Mouse (Mus musculus) forebrain, embryonic 13.5 days (tissue): Measurements from ENCODE around the gene Frem2. TPM values are rescaled to one million over a fixed set of nuclear protein-coding genes. Genes with fewer than 3 reads are reported as not detected.

ENCODE experiments used
- ATAC-seq: fragments of 200-750 bp; cut with Nextera tagmentation; 2 replicates; pipeline ENCODE4 v1.8.0; 2017
- H3K27ac ChIP-seq: fragments of 300-500 bp; sonication (generic); 2 replicates; pipeline ENCODE4 v1.5.1; 2015; ENCODE audit warnings: inconsistent platforms, mild to moderate bottlenecking, moderate library complexity
- H3K27me3 ChIP-seq: fragments of 300-500 bp; sonication (generic); 2 replicates; pipeline ENCODE4 v1.6.1; 2015; ENCODE audit warnings: mild to moderate bottlenecking, inconsistent platforms
- H3K36me3 ChIP-seq: fragments of 300-500 bp; sonication (generic); 2 replicates; pipeline ENCODE4 v1.6.1; 2015; ENCODE audit warnings: mild to moderate bottlenecking, inconsistent platforms; ENCODE audit not compliant: poor library complexity, severe bottlenecking
- H3K4me1 ChIP-seq: fragments of 300-500 bp; sonication (generic); 2 replicates; pipeline ENCODE4 v1.6.1; 2015; ENCODE audit warnings: inconsistent platforms
- H3K4me2 ChIP-seq: fragments of 300-500 bp; sonication (generic); 2 replicates; pipeline ENCODE4 v1.6.1; 2015; ENCODE audit warnings: inconsistent platforms, mild to moderate bottlenecking, moderate library complexity
- H3K4me3 ChIP-seq: fragments of 300-500 bp; sonication (generic); 2 replicates; pipeline ENCODE4 v1.5.1; 2015; ENCODE audit warnings: mild to moderate bottlenecking, inconsistent platforms
- H3K9ac ChIP-seq: fragments of 300-500 bp; sonication (generic); 2 replicates; pipeline ENCODE4 v1.6.1; 2015; ENCODE audit warnings: mild to moderate bottlenecking, inconsistent platforms
- H3K9me3 ChIP-seq: fragments of 300-500 bp; sonication (generic); replicated peaks from 2 replicates; pipeline ENCODE4 v1.6.1; 2016; ENCODE audit warnings: inconsistent platforms
- WGBS: fragments of 180-500 bp; shearing (Covaris S2); methylation state at CpG from one replicate; pipeline ENCODE4 v1.1.7; 2015; 5-methylcytosine and 5-hydroxymethylcytosine counted together
- polyA plus RNA-seq: library from polyadenylated mRNA; unstranded; fragments of >200 nt; fragmentation: Nextera tagmentation; extraction: Ambion mirVana; gene quantifications from 2 replicates; pipeline ENCODE4 v1.2.1, GENCODE M21; 2015

Gene Frem2
- 0.62 and 0.86 TPM in 2 replicates for polyA plus RNA-seq

DNA sequence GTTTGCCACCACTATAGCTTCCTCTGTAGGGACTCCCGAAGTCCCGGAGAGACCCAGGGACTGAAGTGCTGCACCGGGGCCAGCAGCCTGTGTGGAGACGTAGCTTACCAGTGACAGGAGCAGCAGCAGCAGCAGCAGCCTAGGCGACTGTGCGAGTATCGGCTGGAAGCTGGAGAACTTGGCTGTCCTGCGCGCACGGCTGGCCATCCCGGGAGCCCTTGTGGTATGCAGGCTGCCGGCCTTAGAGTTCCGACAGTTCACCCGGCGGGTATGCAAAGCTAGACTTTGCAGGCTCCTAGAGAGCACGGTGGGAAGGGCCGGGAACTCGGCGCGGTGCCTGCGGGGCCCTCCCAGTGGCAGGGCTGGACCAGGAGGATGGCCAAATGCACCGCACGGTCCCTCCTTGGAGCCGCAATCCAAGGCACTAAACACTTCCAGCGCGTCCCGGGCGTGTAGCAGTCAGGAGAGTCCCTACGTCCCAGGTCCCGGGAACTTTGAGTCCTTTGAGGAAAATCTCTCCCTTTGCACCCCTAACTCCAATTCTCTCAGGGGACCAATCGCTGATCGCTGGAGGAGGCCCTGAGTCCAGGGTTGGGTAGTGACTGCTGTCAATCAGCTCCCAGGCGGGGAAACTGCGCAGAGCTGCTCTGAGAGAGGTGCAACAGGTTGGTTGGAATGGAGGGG, at the start of gene Frem2:
Frem2 (minus strand) TSS at position 478 of the 684 bp plus-strand sequence.
- Histone ChIP-seq H3K4me3 (peak within 1 kb of the TSS; percentile 61), H3K36me3 (peaks cover 10% of the 10 kb centered on the region; the same call in 1 of the 2 replicates), H3K4me1 (peaks cover 25% of the 10 kb centered on the region), H3K4me2 (peak within 1 kb of the TSS; percentile 100), H3K27ac (no peak within 1 kb of the TSS), H3K27me3 (peaks cover 33% of the 10 kb centered on the region), H3K9me3 (peaks cover 20% of the 10 kb centered on the region), H3K9ac (peak within 1 kb of the TSS; percentile 64)
- peak; percentile 96 for ATAC-seq
- under 1% methylated on average over 34 of the region's 34 CpGs for WGBS

DNA sequence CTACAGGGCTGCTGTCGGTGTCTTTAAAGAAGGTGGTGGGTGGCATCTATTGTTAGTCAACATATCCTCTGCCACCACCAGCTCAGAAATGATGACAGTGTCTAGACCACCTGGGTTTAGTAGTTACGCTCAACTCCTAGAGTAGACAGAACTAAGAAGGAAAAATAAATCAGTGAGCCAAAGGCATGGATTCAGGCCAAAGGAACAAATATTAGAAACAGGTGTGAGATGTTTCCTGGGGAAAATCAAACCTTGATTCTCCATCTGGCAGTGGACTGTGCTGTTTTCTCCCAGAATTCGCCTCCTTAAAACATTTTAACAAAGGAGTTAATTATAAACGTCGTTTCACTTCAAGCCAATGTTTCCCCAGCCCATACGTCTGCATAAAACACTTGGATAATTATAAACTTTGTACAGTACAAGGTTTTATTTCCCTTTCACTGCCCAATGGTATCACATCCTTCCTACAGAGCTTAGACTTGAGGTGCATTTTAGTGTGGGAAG, 48.9 kb upstream of the Frem2 start:
- no peak for ATAC-seq
- Histone ChIP-seq H3K36me3 (no peaks in the 10 kb centered on the region), H3K4me3 (no peak overlapping the region), H3K27ac (no peak overlapping the region), H3K27me3 (no peaks in the 10 kb centered on the region), H3K4me1 (peaks cover 17% of the 10 kb centered on the region), H3K9me3 (no peaks in the 10 kb centered on the region), H3K9ac (no peak overlapping the region), H3K4me2 (no peak overlapping the region)
- WGBS: 68% methylated on average over 6 of the region's 6 CpGs

DNA sequence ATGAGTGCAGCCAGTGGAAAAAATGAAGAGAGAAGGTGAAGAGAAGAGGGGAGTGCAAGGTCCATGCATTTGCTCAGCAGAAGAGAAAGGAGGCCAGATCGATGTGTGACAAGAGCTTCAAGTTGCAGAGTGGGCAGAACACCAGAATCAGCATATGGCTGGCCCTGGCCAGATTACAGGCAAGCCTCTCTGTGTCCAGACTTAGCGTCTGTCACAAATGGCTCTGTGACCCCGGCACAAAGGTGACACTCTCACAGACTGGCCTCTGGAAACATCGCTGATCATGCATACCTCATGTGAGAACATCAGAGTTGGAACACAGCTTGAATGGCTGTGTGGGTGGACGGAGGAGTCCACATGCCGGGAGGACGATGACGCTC, 46.0 kb upstream of the Frem2 start:
- H3K4me3 ChIP-seq: no peak overlapping the region
- peaks cover 17% of the 10 kb centered on the region for H3K4me1 ChIP-seq
- H3K27me3 ChIP-seq: no peaks in the 10 kb centered on the region
- ATAC-seq: peak; percentile 69
- no peak overlapping the region for H3K9ac ChIP-seq
- WGBS: 72% methylated on average over 8 of the region's 8 CpGs
- H3K4me2 ChIP-seq: no peak overlapping the region
- H3K9me3 ChIP-seq: no peaks in the 10 kb centered on the region
- H3K36me3 ChIP-seq: no peaks in the 10 kb centered on the region
- no peak overlapping the region for H3K27ac ChIP-seq

DNA sequence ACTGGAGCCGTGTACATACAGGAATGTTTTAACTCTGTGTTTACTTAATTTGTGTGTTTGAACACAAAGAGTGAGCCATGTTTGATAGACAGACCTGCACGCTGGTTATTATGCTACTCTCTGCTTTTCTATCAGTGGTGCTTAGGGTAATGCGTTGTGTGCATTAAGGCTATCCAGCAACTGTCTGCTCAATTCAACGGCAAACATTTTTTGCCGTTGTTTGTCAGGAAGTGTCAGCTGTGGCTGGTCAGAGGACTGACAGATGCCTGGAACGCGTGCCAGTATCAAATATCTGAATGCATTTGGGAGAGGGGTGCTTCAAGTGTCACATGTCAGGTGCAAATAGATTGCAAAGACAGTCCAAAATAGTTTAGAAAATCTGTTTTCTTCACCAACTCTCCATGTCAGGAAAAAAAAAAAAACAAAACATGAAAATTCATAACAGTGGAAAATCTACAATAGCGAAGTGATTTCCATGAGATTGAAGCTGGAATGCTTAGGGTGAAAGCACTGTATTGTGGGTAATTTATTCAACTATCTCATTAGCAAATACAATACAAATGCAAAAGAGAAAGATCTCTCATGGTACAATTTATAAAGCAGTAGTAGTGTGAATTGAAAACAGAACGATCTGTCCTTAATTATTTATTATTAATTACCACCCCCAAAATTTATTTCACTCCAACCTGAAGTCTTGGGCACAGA, 45.4 kb upstream of the Frem2 start:
- peak overlapping the region; percentile 22; the same call in 1 of the 2 replicates for H3K4me2 ChIP-seq
- peak; percentile 71 for ATAC-seq

DNA sequence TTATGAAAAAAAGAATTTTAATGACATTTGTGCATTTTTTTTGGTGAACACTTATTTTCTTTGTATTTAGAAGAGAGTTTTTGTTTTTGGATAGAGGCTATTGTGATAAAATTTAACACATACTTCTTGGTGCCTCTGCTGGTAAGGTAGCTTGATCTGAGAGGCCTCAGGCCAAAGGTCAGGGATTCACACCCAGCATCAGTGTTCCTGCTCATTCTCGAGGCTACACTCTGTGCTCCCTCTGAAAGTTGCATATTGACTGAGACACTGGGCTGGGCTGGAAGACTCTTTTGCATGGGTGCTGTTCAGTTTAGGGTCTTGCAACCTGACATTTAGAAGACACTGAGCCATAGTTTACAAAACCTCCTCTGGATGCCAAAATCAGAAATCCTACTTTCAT, 44.8 kb upstream of the Frem2 start:
- ATAC-seq: no peak
- no peaks in the 10 kb centered on the region for H3K27me3 ChIP-seq
- H3K36me3 ChIP-seq: no peaks in the 10 kb centered on the region
- H3K4me1 ChIP-seq: peaks cover 17% of the 10 kb centered on the region
- H3K4me2 ChIP-seq: 0 out of 2 replicates have a peak overlapping the region, but pooled peaks have one; percentile 22
- no peaks in the 10 kb centered on the region for H3K9me3 ChIP-seq
- no peak overlapping the region for H3K4me3 ChIP-seq
- 0 out of 2 replicates have a peak overlapping the region, but pooled peaks have one; percentile 63 for H3K27ac ChIP-seq
- no peak overlapping the region for H3K9ac ChIP-seq
- WGBS: 70% methylated on average over 1 of the region's 1 CpGs

More for the DNA sequence above, 45.4 kb upstream of the Frem2 start:
- WGBS: 45% methylated on average over 9 of the region's 9 CpGs
- Histone ChIP-seq H3K36me3 (no peaks in the 10 kb centered on the region), H3K27ac (peak overlapping the region; percentile 63; the same call in 1 of the 2 replicates), H3K27me3 (no peaks in the 10 kb centered on the region), H3K4me3 (no peak overlapping the region), H3K4me1 (peaks cover 17% of the 10 kb centered on the region), H3K9me3 (no peaks in the 10 kb centered on the region), H3K9ac (no peak overlapping the region)

DNA sequence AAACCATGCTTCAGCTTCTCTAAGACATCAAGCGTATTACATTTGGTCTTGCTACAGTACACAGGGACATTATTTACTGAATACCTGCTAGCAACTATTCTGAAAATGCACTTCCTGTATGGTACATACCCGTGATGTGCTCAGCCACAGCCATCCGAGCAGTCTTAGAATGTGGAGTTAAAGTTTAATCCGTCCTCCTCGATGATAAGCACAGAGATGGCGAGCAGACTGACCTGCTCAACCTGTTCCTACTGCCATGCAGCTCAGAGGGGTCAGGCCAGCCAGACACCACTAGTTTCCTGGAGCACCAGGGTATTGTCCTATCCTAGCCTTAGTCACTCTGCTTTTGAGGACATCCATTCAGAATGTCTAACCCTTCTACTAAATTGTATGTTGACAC, 30.6 kb upstream of the Frem2 start:
- Histone ChIP-seq H3K27me3 (no peaks in the 10 kb centered on the region), H3K9ac (no peak overlapping the region), H3K4me3 (no peak overlapping the region), H3K4me1 (no peaks in the 10 kb centered on the region), H3K27ac (no peak overlapping the region), H3K9me3 (no peaks in the 10 kb centered on the region), H3K4me2 (no peak overlapping the region), H3K36me3 (no peaks in the 10 kb centered on the region)
- ATAC-seq: no peak
- 90% methylated on average over 6 of the region's 6 CpGs for WGBS

DNA sequence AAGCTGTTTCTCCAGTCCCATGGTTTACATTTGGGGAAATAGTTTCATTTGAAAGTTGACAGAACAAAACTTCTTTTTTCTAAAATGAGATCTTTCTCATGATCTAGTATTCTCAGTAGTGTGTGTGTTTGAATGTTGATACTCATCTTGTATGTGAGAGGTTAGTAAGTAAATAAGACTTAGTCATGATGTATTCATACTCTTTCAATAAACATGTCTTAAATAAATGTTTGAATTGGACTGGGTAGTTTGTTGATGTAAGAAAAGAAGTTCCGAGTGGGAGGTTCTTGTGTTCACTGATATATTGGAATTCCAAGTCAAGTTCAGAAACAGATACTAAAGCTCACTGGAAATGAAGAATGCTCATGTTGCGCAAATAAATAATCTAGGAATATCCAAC, 25.1 kb upstream of the Frem2 start:
- H3K4me2 ChIP-seq: no peak overlapping the region
- no peaks in the 10 kb centered on the region for H3K36me3 ChIP-seq
- H3K4me3 ChIP-seq: no peak overlapping the region
- H3K27me3 ChIP-seq: no peaks in the 10 kb centered on the region
- H3K27ac ChIP-seq: no peak overlapping the region
- WGBS: 88% methylated on average over 2 of the region's 2 CpGs
- no peaks in the 10 kb centered on the region for H3K4me1 ChIP-seq
- no peak overlapping the region for H3K9ac ChIP-seq
- H3K9me3 ChIP-seq: no peaks in the 10 kb centered on the region
- no peak for ATAC-seq

DNA sequence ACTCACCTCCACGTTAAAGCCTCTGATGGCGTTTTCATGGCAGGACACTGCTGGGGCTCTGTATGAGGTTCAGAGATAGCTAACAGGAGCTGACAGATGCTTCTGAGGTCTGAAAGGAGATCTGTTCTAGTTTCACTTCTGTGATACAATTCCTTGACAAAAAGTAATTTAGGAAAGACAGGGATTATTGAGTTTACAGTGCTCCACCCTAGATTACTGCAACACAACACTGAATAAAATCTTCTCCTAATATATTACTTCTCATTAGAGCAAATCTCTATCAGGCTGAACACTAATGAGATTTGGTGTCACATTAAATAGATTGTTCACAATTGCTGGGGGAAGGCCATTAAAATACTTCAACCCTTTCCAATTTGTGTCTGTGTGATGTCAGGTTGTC, 23.7 kb upstream of the Frem2 start:
- no peak overlapping the region for H3K9ac ChIP-seq
- WGBS: 14% methylated on average over 2 of the region's 2 CpGs
- no peaks in the 10 kb centered on the region for H3K9me3 ChIP-seq
- H3K27ac ChIP-seq: no peak overlapping the region
- no peak for ATAC-seq
- no peaks in the 10 kb centered on the region for H3K36me3 ChIP-seq
- H3K27me3 ChIP-seq: no peaks in the 10 kb centered on the region
- H3K4me2 ChIP-seq: no peak overlapping the region
- no peaks in the 10 kb centered on the region for H3K4me1 ChIP-seq
- no peak overlapping the region for H3K4me3 ChIP-seq

DNA sequence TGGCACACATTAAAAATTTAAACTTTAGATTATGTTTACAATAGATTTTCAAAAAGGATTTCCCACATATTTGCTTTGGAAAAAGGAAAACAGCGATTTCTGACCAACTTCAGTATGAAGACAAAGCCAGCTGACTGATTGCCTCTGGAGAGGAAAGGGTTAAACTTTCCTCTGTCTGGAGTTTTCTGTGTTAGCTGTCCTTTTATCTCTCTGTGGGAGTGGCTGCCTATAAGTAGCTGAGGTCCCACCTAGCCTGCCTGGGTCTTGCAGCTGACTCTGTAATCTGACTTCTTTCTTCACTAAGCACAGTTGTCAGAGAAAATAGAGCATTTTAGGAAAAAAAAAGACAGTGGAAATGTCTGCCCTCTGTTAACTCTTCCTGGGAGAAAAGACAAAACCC, 17.1 kb upstream of the Frem2 start:
- 42% methylated on average over 1 of the region's 1 CpGs for WGBS
- Histone ChIP-seq H3K9me3 (no peaks in the 10 kb centered on the region), H3K4me1 (0 out of 2 replicates have a peak, but pooled peaks cover 3% of the 10 kb centered on the region), H3K27me3 (no peaks in the 10 kb centered on the region), H3K4me2 (no peak overlapping the region), H3K36me3 (no peaks in the 10 kb centered on the region), H3K9ac (no peak overlapping the region), H3K4me3 (no peak overlapping the region), H3K27ac (no peak overlapping the region)
- no peak for ATAC-seq

DNA sequence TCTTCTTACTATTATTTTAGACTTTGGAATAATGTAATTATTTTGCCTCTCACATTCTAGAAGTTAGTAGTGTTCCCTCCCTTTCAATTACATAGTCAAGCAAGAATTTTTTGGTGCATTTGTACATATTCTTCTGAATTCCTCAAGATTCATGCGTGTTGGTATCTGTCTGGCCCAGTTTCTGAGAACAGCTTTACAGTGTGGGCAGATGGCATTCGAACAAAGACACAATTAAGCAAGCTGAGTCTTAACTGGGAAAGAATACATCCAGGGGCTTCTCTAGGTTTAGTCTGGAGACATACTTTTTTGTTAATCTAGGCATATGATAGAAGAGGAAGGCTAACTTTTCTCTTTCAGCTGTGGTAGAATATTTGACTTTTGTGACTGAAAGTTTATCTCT, 12.6 kb upstream of the Frem2 start:
- Histone ChIP-seq H3K4me1 (0 out of 2 replicates have a peak, but pooled peaks cover 3% of the 10 kb centered on the region), H3K27me3 (no peaks in the 10 kb centered on the region), H3K27ac (no peak overlapping the region), H3K9ac (no peak overlapping the region), H3K36me3 (no peaks in the 10 kb centered on the region), H3K9me3 (no peaks in the 10 kb centered on the region), H3K4me2 (no peak overlapping the region), H3K4me3 (no peak overlapping the region)
- ATAC-seq: no peak
- WGBS: 79% methylated on average over 2 of the region's 2 CpGs

DNA sequence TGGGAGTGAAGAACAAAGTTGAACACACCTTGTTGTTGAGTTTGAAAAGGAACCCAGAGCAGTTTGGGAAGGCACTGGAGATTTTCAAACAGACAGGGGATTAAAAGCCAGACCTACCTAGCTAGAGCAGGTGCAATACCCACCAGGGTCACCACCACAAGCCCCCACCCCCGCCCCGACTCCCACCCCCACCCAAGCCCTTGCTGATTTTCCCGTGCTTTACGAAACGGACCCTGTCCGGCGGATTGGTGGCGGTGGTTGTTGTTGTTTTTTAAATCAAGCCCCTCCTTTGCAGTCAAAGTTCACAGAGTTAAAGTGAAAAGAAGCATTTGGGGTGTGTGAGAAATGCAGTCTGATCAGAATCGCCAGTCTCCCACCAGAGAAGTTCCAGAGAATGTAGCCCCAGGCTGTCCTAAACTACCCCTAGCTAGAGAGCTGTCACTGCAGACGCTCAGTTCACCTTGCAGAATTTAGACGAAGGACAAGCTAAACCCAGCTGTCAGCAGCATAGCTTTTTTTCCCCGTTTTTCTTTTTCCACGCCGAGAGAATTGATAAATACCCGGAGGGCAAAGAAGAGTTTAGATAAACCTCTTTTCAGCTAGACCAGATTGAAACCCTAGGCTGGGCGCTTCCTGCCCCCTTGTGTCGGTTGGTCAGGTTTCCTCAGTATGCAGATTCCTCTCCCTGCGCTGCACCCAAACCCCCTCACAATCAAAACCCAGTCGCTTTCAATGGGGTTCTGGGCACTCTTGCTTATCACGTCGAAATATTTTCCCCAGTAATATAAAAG, 784 bp upstream of the Frem2 start:
- peak overlapping the region; percentile 100 for H3K4me2 ChIP-seq
- under 1% methylated on average over 21 of the region's 21 CpGs for WGBS
- no peak overlapping the region for H3K27ac ChIP-seq
- peaks cover 25% of the 10 kb centered on the region for H3K4me1 ChIP-seq
- peaks cover 33% of the 10 kb centered on the region for H3K27me3 ChIP-seq
- peaks cover 20% of the 10 kb centered on the region for H3K9me3 ChIP-seq
- H3K9ac ChIP-seq: 0 out of 2 replicates have a peak overlapping the region, but pooled peaks have one; percentile 64
- peaks cover 10% of the 10 kb centered on the region; the same call in 1 of the 2 replicates for H3K36me3 ChIP-seq
- H3K4me3 ChIP-seq: peak overlapping the region; percentile 61
- no peak for ATAC-seq
